Mouse (Mus musculus): ENCODE results near the gene Ifnlr1. TPM values are rescaled to one million over a fixed set of nuclear protein-coding genes. Genes with fewer than 3 reads are reported as not detected.

The Ifnlr1 gene
- total and polyA plus RNA-seq, 3 experiments: 0.03 TPM; not detected in 2

- no peak for DNase-seq (ENCODE audit: low read depth, low spot score)
- no peak overlapping the region for H3K4me3 ChIP-seq (ENCODE audit: control insufficient read depth in 1 of 2, insufficient read depth in 1 of 2, low read depth in 2 of 2, low read length in 2 of 2)
- peaks cover 2 to 10% of the 10 kb centered on the region in 2 experiments; a peak in 2 of 4 replicates for H3K4me1 ChIP-seq (ENCODE audit: control insufficient read depth in 1 of 2, insufficient read depth in 2 of 2, low read length in 2 of 2)
- H3K9me3 ChIP-seq (replicated peaks; ENCODE audit: insufficient read depth, low read length): no peaks in the 10 kb centered on the region
- H3K9ac ChIP-seq (ENCODE audit: control insufficient read depth, low read depth, low read length, poor library complexity, severe bottlenecking): no peak overlapping the region
- no peak for TF ChIP-seq RCOR1 (IDR thresholded peaks at IDR 0.05; ENCODE audit: low read depth, low read length)
- H3K27me3 ChIP-seq (ENCODE audit: control insufficient read depth in 1 of 2, insufficient read depth in 2 of 2, low read length in 2 of 2): no peaks in the 10 kb centered on the region
- no peaks in the 10 kb centered on the region for H3K79me2 ChIP-seq (ENCODE audit: control insufficient read depth, insufficient read depth, low read length, poor library complexity)
- no peak overlapping the region for H3K27ac ChIP-seq (ENCODE audit: control insufficient read depth, low read depth, low read length)
- H3K36me3 ChIP-seq (ENCODE audit: control insufficient read depth in 1 of 2, insufficient read depth in 2 of 2, low read length in 2 of 2): peaks cover 0 to 8% of the 10 kb centered on the region in 2 experiments; a peak in 2 of 4 replicates
Observed at GRCm38 (mm10) chr4:135706045-135706444, 20.0 kb downstream of the Ifnlr1 start.

- peak; percentile 84 for DNase-seq (ENCODE audit: low read depth, low spot score)
- peak overlapping the region; percentile 38 to 64 for H3K4me3 ChIP-seq (ENCODE audit: control insufficient read depth in 1 of 2, insufficient read depth in 1 of 2, low read depth in 2 of 2, low read length in 2 of 2)
- H3K9me3 ChIP-seq (replicated peaks; ENCODE audit: insufficient read depth, low read length): no peaks in the 10 kb centered on the region
- H3K36me3 ChIP-seq (ENCODE audit: control insufficient read depth in 1 of 2, insufficient read depth in 2 of 2, low read length in 2 of 2): peaks cover 0 to 8% of the 10 kb centered on the region in 2 experiments; a peak in 2 of 4 replicates
- H3K27ac ChIP-seq (ENCODE audit: control insufficient read depth, low read depth, low read length): peak overlapping the region; percentile 60; the same call in 1 of the 2 replicates
- no peak overlapping the region; the same call in 1 of the 2 replicates for H3K9ac ChIP-seq (ENCODE audit: control insufficient read depth, low read depth, low read length, poor library complexity, severe bottlenecking)
- no peaks in the 10 kb centered on the region for H3K27me3 ChIP-seq (ENCODE audit: control insufficient read depth in 1 of 2, insufficient read depth in 2 of 2, low read length in 2 of 2)
- peaks cover 2 to 13% of the 10 kb centered on the region in 2 experiments; a peak in 2 of 4 replicates for H3K4me1 ChIP-seq (ENCODE audit: control insufficient read depth in 1 of 2, insufficient read depth in 2 of 2, low read length in 2 of 2)
- no peaks in the 10 kb centered on the region for H3K79me2 ChIP-seq (ENCODE audit: control insufficient read depth, insufficient read depth, low read length, poor library complexity)
- TF ChIP-seq CTCF (IDR thresholded peaks at IDR 0.05 in 2 of 3, conservative IDR thresholded peaks at IDR 0.05 in 1 of 3; ENCODE audit: control insufficient read depth in 1 of 3, insufficient read depth in 1 of 3, low read depth in 2 of 3, low read length in 3 of 3, poor library complexity in 1 of 3, severe bottlenecking in 1 of 3) (peak; percentile 71 to 92 (median 83)), RAD21 (IDR thresholded peaks at IDR 0.05; ENCODE audit: low read depth, low read length) (peak; percentile 42), MEF2A (IDR thresholded peaks at IDR 0.05; ENCODE audit: extremely low read depth, insufficient replicate concordance, low read depth, low read length, poor library complexity, severe bottlenecking) (no peak)
Observed at GRCm38 (mm10) chr4:135709072-135709564, 23.0 kb downstream of the Ifnlr1 start.

- Histone ChIP-seq H3K27me3 (ENCODE audit: control insufficient read depth in 1 of 2, insufficient read depth in 2 of 2, low read length in 2 of 2) (no peaks in the 10 kb centered on the region), H3K4me3 (ENCODE audit: control insufficient read depth in 1 of 2, insufficient read depth in 1 of 2, low read depth in 2 of 2, low read length in 2 of 2) (peak overlapping the region; percentile 22 to 40), H3K79me2 (ENCODE audit: control insufficient read depth, insufficient read depth, low read length, poor library complexity) (no peaks in the 10 kb centered on the region), H3K9me3 (replicated peaks; ENCODE audit: insufficient read depth, low read length) (no peaks in the 10 kb centered on the region), H3K36me3 (ENCODE audit: control insufficient read depth in 1 of 2, insufficient read depth in 2 of 2, low read length in 2 of 2) (peaks cover 0 to 8% of the 10 kb centered on the region in 2 experiments; a peak in 2 of 4 replicates), H3K9ac (ENCODE audit: control insufficient read depth, low read depth, low read length, poor library complexity, severe bottlenecking) (peak overlapping the region; percentile 53), H3K27ac (ENCODE audit: control insufficient read depth, low read depth, low read length) (peak overlapping the region; percentile 60), H3K4me1 (ENCODE audit: control insufficient read depth in 1 of 2, insufficient read depth in 2 of 2, low read length in 2 of 2) (peaks cover 0 to 13% of the 10 kb centered on the region in 2 experiments; a peak in 2 of 4 replicates)
- DNase-seq (ENCODE audit: low read depth, low spot score): peak; percentile 56
- peak; percentile 40; the same call in 1 of the 2 replicates for TF ChIP-seq NELFE (IDR thresholded peaks at IDR 0.05; ENCODE audit: low read depth, low read length)
- TF ChIP-seq TBP (IDR thresholded peaks at IDR 0.05; ENCODE audit: low read depth, low read length): peak; percentile 23; the same call in 1 of the 2 replicates
- no peak for TF ChIP-seq UBTF (IDR thresholded peaks at IDR 0.05; ENCODE audit: borderline replicate concordance, insufficient read depth, low read depth, low read length)
Observed at GRCm38 (mm10) chr4:135709621-135710020, 23.5 kb downstream of the Ifnlr1 start.
